Mouse (Mus musculus) leukemia stem cell, adult 10-12 weeks (primary cell): Measurements from ENCODE around the gene Olfr357. TPM values are rescaled to one million over a fixed set of nuclear protein-coding genes. Genes with fewer than 3 reads are reported as not detected.

Experiments
- polyA plus RNA-seq: library from polyadenylated mRNA; stranded (reverse); fragments of >175 nt; gene quantifications from 2 replicates; pipeline ENCODE4 v1.2.3, GENCODE M21; 2012; ENCODE audit warnings: low replicate concordance

The Olfr357 gene
- 0.03 TPM in 1 of 2 replicates, not detected in the other for polyA plus RNA-seq

DNA sequence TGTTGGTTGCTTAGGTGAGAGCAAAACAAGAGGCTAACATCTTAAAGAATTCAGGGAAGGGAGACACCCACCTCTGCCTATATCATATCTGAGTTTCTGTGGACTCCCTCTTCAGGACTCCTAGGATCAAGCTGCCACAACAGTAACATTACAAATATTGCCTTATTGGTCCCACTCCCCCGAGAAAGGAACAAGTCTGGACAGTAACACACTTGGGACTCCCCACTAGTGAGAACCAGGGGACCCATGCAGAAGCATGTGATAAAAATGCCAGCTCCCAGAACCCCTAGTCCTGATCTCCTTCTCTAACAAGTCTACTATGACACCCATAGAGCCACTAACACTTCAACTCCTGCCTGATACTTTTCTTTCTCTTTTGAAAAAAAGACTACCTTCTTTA lies at the start of gene Olfr357:
Gene Olfr357, plus strand, starts transcription at position 301 of the 400 bp plus-strand sequence.

DNA sequence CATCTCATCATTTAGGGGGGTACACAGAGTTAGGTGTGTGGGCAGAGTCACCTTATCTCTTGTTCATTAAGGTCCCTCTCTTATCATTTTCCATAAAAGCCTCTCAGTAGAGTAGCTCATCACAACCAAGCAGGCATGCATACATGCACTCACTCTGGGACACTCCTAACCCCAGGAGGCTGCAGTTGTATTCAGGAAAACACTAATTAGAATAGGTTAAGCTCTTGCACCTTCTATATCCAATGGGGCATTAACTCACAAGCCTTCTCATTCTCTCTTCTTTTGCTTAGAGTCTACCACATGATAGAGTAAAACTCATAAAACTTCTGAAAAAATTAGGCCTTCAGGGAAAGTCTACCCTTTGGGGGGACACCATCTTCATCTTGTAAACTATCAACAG lies 15.6 kb downstream of the Olfr357 start, which contains the start of gene Olfr358:
Gene Olfr358, minus strand, starts transcription at position 101 of the 400 bp plus-strand sequence.

Other genes with a start within 250 kb of the Olfr357 start
- gene Olfr348, start 209.6 kb upstream of the Olfr357 start, polyA plus RNA-seq, result not detected in 2 replicates
- 0.03 TPM in 1 of 2 replicates, not detected in the other for gene Olfr50, start 203.3 kb upstream of the Olfr357 start, polyA plus RNA-seq
- not detected in 2 replicates for gene Olfr3, start 176.8 kb upstream of the Olfr357 start, polyA plus RNA-seq
- gene Olfr350, start 147.5 kb upstream of the Olfr357 start, polyA plus RNA-seq, result not detected in 2 replicates
- not detected in 2 replicates for gene Olfr351, start 131.2 kb upstream of the Olfr357 start, polyA plus RNA-seq
- not detected in 2 replicates for gene Olfr352, start 125.4 kb upstream of the Olfr357 start, polyA plus RNA-seq
- gene Olfr353, start 100.9 kb upstream of the Olfr357 start, polyA plus RNA-seq, result 0.03 TPM in 1 of 2 replicates, not detected in the other
- gene Olfr354, start 88.1 kb upstream of the Olfr357 start, polyA plus RNA-seq, result not detected in 2 replicates
- not detected in 2 replicates for gene Olfr355, start 64.9 kb upstream of the Olfr357 start, polyA plus RNA-seq
- not detected in 2 replicates for gene Olfr356, start 56.7 kb upstream of the Olfr357 start, polyA plus RNA-seq
- gene Olfr358, start 15.5 kb downstream of the Olfr357 start, polyA plus RNA-seq, result not detected in 2 replicates
- gene Olfr360, start 71.9 kb downstream of the Olfr357 start, polyA plus RNA-seq, result not detected in 2 replicates
- gene Olfr361, start 95.5 kb downstream of the Olfr357 start, polyA plus RNA-seq, result not detected in 2 replicates
- gene Olfr362, start 124.1 kb downstream of the Olfr357 start, polyA plus RNA-seq, result not detected in 2 replicates
- not detected in 2 replicates for gene Olfr364-ps1, start 145.5 kb downstream of the Olfr357 start, polyA plus RNA-seq
- 0.05 TPM in 1 of 2 replicates, not detected in the other for gene Olfr365, start 194.4 kb downstream of the Olfr357 start, polyA plus RNA-seq
- gene Olfr366, start 217.7 kb downstream of the Olfr357 start, polyA plus RNA-seq, result not detected in 2 replicates